Mouse (Mus musculus) forebrain, postnatal 0 days (tissue): ENCODE data around the gene Tedc1. TPM values are rescaled to one million over a fixed set of nuclear protein-coding genes. Genes with fewer than 3 reads are reported as not detected.

Experiments
- ATAC-seq: fragments of 200-750 bp; cut with Nextera tagmentation; 2 replicates; pipeline ENCODE4 v1.8.0; 2017; ENCODE audit warnings: mild to moderate bottlenecking, moderate library complexity
- DNase-seq: peaks from one replicate; pipeline ENCODE4 v3.0.0-alpha.2; 2015
- H3K27ac ChIP-seq: fragments of 300-500 bp; sonication (generic); 2 replicates; pipeline ENCODE4 v1.5.1; 2014; ENCODE audit warnings: low read depth, mild to moderate bottlenecking, antibody characterized with exemption, low read length, moderate library complexity, mixed read lengths
- H3K27me3 ChIP-seq: fragments of 300-500 bp; sonication (generic); 2 replicates; pipeline ENCODE4 v1.6.1; 2014; ENCODE audit warnings: mild to moderate bottlenecking, low read length, mixed read lengths; ENCODE audit not compliant: insufficient read depth
- H3K36me3 ChIP-seq: fragments of 300-500 bp; sonication (generic); 2 replicates; pipeline ENCODE4 v1.6.1; 2014; ENCODE audit warnings: mild to moderate bottlenecking, moderate library complexity; ENCODE audit not compliant: insufficient read depth
- H3K4me1 ChIP-seq: fragments of 300-500 bp; sonication (generic); 2 replicates; pipeline ENCODE4 v1.6.1; 2014; ENCODE audit warnings: antibody characterized with exemption; ENCODE audit not compliant: insufficient read depth
- H3K4me2 ChIP-seq: fragments of 300-500 bp; sonication (generic); 2 replicates; pipeline ENCODE4 v1.6.1; 2014; ENCODE audit warnings: low read depth, mild to moderate bottlenecking, moderate library complexity
- H3K4me3 ChIP-seq: fragments of 300-500 bp; sonication (generic); 2 replicates; pipeline ENCODE4 v1.5.1; 2014; ENCODE audit warnings: low read depth, low read length, mixed read lengths
- H3K9ac ChIP-seq: fragments of 300-500 bp; sonication (generic); 2 replicates; pipeline ENCODE4 v1.6.1; 2014; ENCODE audit warnings: mild to moderate bottlenecking
- H3K9me3 ChIP-seq: fragments of 300-500 bp; sonication (generic); 2 replicates; pipeline ENCODE4 v1.6.1; 2016; ENCODE audit warnings: low read length
- CTCF ChIP-seq: sonication (generic); IDR thresholded peaks from 2 replicates; pipeline ENCODE4 v1.5.1; 2016; ENCODE audit warnings: antibody characterized with exemption, control low read depth, low read depth
- WGBS: fragments of 180-500 bp; shearing (Covaris S2); extraction: QIAGEN DNeasy Blood & Tissue Kit; methylation state at CpG from one replicate; pipeline ENCODE4 v1.1.7; 2014; 5-methylcytosine and 5-hydroxymethylcytosine counted together
- polyA plus RNA-seq: library from polyadenylated mRNA; unstranded; fragments of >200 nt; fragmentation: Nextera tagmentation; extraction: Ambion mirVana; gene quantifications from 2 replicates; pipeline ENCODE4 v1.2.1, GENCODE M21; 2015
- total RNA-seq: library from RNA; depleted of rRNA; stranded (reverse); fragments of >200 nt; gene quantifications from 2 replicates; pipeline ENCODE4 v1.2.3, GENCODE M21; 2014; rRNA removed

Tedc1 gene
- total and polyA plus RNA-seq, 2 experiments from 2014 or later: 8.6 to 10.0 TPM

GRCm38 (mm10) chr12:113214072-113214808 lies 58.0 kb downstream of the Tedc1 start:
- H3K4me3 ChIP-seq: no peak overlapping the region

GRCm38 (mm10) chr12:113214972-113215666 lies 58.9 kb downstream of the Tedc1 start:
- no peak overlapping the region for H3K9ac ChIP-seq
- no peak overlapping the region for H3K4me3 ChIP-seq
- no peak for TF ChIP-seq CTCF
- no peaks in the 10 kb centered on the region for H3K36me3 ChIP-seq
- H3K9me3 ChIP-seq: no peaks in the 10 kb centered on the region
- H3K4me1 ChIP-seq: no peaks in the 10 kb centered on the region
- no peak overlapping the region for H3K27ac ChIP-seq
- DNase-seq: no peak
- no peak for ATAC-seq
- H3K4me2 ChIP-seq: no peak overlapping the region
- 85% methylated on average over 16 of the region's 16 CpGs for WGBS
- no peaks in the 10 kb centered on the region for H3K27me3 ChIP-seq

More at GRCm38 (mm10) chr12:113214072-113214808, 58.0 kb downstream of the Tedc1 start:
- ATAC-seq: no peak
- Histone ChIP-seq H3K9me3 (no peaks in the 10 kb centered on the region), H3K36me3 (no peaks in the 10 kb centered on the region), H3K4me2 (no peak overlapping the region), H3K4me1 (no peaks in the 10 kb centered on the region), H3K27ac (no peak overlapping the region), H3K27me3 (no peaks in the 10 kb centered on the region), H3K9ac (no peak overlapping the region)
- 88% methylated on average over 25 of the region's 25 CpGs for WGBS
- no peak for DNase-seq
- TF ChIP-seq CTCF: no peak

Other genes with a start within 250 kb of the Tedc1 start
- 66.9 and 69.4 TPM in 2 replicates for gene Jag2, start 226.6 kb upstream of the Tedc1 start, total RNA-seq
- gene Jag2, start 226.6 kb upstream of the Tedc1 start, polyA plus RNA-seq: 5.5 and 7.9 TPM in 2 replicates
- 22.2 and 31.5 TPM in 2 replicates for gene Nudt14, start 214.3 kb upstream of the Tedc1 start, total RNA-seq
- 55.5 and 60.4 TPM in 2 replicates for gene Nudt14, start 214.3 kb upstream of the Tedc1 start, polyA plus RNA-seq
- 60.4 and 60.5 TPM in 2 replicates for gene Btbd6, start 179.9 kb upstream of the Tedc1 start, total RNA-seq
- 46.7 and 54.3 TPM in 2 replicates for gene Btbd6, start 179.9 kb upstream of the Tedc1 start, polyA plus RNA-seq
- gene Brf1, start 155.7 kb upstream of the Tedc1 start, total RNA-seq: 47.6 and 54.4 TPM in 2 replicates
- gene Brf1, start 155.7 kb upstream of the Tedc1 start, polyA plus RNA-seq: 32.3 and 40.2 TPM in 2 replicates
- gene Pacs2, start 141.9 kb upstream of the Tedc1 start, total RNA-seq: 103 and 116 TPM in 2 replicates
- 14.3 and 23.2 TPM in 2 replicates for gene Pacs2, start 141.9 kb upstream of the Tedc1 start, polyA plus RNA-seq
- 0.54 and 1.7 TPM in 2 replicates for gene Tex22, start 81.9 kb upstream of the Tedc1 start, total RNA-seq
- gene Tex22, start 81.9 kb upstream of the Tedc1 start, polyA plus RNA-seq: not detected in 2 replicates
- gene Mta1, start 58.1 kb upstream of the Tedc1 start, total RNA-seq: 49.2 and 59.3 TPM in 2 replicates
- 13.6 and 13.8 TPM in 2 replicates for gene Mta1, start 58.1 kb upstream of the Tedc1 start, polyA plus RNA-seq
- 191 and 198 TPM in 2 replicates for gene Crip2, start 16.2 kb upstream of the Tedc1 start, total RNA-seq
- gene Crip2, start 16.2 kb upstream of the Tedc1 start, polyA plus RNA-seq: 533 and 584 TPM in 2 replicates
- gene Crip1, start 10.1 kb upstream of the Tedc1 start, total RNA-seq: 8.3 and 16.1 TPM in 2 replicates
- 28.9 and 47.1 TPM in 2 replicates for gene Crip1, start 10.1 kb upstream of the Tedc1 start, polyA plus RNA-seq
- gene Tmem121, start 29.5 kb downstream of the Tedc1 start, total RNA-seq: 71.8 and 75.6 TPM in 2 replicates
- 59.3 and 66.7 TPM in 2 replicates for gene Tmem121, start 29.5 kb downstream of the Tedc1 start, polyA plus RNA-seq